Mouse (Mus musculus): ENCODE measurements around the gene Cdc42bpg. TPM values are rescaled to one million over a fixed set of nuclear protein-coding genes. Genes with fewer than 3 reads are reported as not detected.
A peak's percentile ranks its signal among the peaks of the same experiment; 100 is the strongest.

Gene Cdc42bpg
- polyA plus RNA-seq, 1 experiment from 2014 or later: 1.2 TPM

GRCm38 (mm10) chr19:6297641-6298040 is 8.6 kb upstream of the Cdc42bpg start:
- Histone ChIP-seq H3K27me3 (replicated peaks; ENCODE audit: control insufficient read depth, insufficient read depth, low read length) (no peaks in the 10 kb centered on the region), H3K4me3 (ENCODE audit: low read depth, low read length) (no peak overlapping the region), H3K4me2 (peak overlapping the region; percentile 15), H3K9me3 (ENCODE audit: control insufficient read depth, low read length) (no peaks in the 10 kb centered on the region), H3K9ac (ENCODE audit: low read depth, low read length) (peak overlapping the region; percentile 34; the same call in 1 of the 2 replicates), H3K4me1 (replicated peaks; ENCODE audit: control insufficient read depth, insufficient read depth, low read length) (peaks cover 62% of the 10 kb centered on the region), H3K36me3 (ENCODE audit: control insufficient read depth, insufficient read depth, low read length) (peaks cover 48% of the 10 kb centered on the region), H3K27ac (ENCODE audit: low read depth, low read length) (peak overlapping the region; percentile 83)
- 61% methylated on average over 9 of the region's 9 CpGs for WGBS
- DNase-seq (ENCODE audit: low spot score) (no peak), ATAC-seq (replicated peaks; ENCODE audit: low FRiP score) (peak; percentile 60)

DNA sequence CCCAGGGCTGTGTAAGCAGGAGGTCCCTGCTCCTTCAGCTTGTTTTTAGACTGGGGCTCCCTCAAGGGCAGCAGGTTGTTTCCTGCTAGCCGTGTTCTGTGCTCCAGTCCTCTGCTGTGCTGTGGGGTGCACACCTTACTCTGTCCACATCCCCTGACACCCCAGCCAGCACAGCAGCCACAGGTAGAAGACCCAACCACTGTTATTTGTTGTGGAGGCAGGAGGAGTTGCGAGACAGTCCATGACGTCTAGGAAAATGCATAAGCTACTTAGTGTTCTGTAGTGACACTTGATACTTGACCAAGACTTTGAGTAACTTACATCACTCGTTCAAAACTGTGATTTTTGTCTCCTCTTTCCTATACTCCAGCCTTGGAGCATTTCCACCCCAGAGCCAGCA is 7.3 kb upstream of the Cdc42bpg start:
- Histone ChIP-seq H3K9ac (ENCODE audit: low read depth, low read length) (peak overlapping the region; percentile 28; the same call in 1 of the 2 replicates), H3K27ac (ENCODE audit: low read depth, low read length) (peak overlapping the region; percentile 91; the same call in 1 of the 2 replicates), H3K9me3 (ENCODE audit: control insufficient read depth, low read length) (no peaks in the 10 kb centered on the region), H3K27me3 (replicated peaks; ENCODE audit: control insufficient read depth, insufficient read depth, low read length) (no peaks in the 10 kb centered on the region), H3K4me1 (replicated peaks; ENCODE audit: control insufficient read depth, insufficient read depth, low read length) (peaks cover 75% of the 10 kb centered on the region), H3K36me3 (ENCODE audit: control insufficient read depth, insufficient read depth, low read length) (peaks cover 48% of the 10 kb centered on the region), H3K4me2 (no peak overlapping the region), H3K4me3 (ENCODE audit: low read depth, low read length) (no peak overlapping the region)
- ATAC-seq (replicated peaks; ENCODE audit: low FRiP score) (no peak), DNase-seq (ENCODE audit: low spot score) (no peak)
- 80% methylated on average over 4 of the region's 4 CpGs for WGBS

DNA sequence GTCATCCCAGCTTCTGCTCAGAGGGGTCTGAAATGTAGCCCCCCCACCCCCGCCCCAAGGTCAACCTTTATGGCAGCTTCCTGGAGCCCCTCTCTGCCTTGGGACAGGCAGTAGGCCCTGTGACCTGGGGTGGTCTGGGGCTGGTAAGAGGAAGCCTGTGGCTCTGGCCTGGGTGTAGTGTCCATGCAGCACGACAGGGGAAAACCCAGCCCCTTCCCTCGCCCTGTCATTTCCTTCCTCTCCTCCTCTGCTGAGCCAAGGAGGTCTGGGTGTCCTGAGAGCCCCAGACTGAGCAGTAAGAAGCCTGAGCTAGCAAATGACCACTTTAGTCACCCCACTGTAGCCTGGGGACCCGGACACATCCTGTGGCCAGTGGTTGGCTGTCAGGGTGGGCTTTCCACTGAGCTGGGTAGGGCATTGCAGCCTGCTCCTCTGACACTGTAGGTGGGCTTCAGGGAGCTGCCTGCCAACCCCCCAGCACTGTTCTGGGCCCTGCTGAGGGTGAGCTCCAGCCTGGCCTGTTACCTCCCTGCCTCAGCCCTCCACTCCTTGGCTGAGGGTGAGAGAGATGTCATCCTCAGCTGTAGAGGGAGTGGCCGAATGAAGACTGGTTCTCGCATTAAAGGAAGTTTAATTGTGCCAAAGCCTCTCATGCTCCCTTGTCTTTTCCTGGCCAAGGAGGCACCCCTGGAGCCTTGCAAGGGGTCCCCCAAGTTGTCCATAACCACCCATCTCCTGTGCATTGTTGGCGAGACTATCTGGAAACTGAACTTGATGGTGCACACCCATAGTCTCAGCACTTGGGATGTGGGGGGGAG is 6.6 kb upstream of the Cdc42bpg start:
- 54% methylated on average over 7 of the region's 7 CpGs for WGBS
- H3K9me3 ChIP-seq (ENCODE audit: control insufficient read depth, low read length): no peaks in the 10 kb centered on the region
- 0 out of 2 replicates have a peak overlapping the region, but pooled peaks have one; percentile 7 for H3K4me3 ChIP-seq (ENCODE audit: low read depth, low read length)
- peak overlapping the region; percentile 91 for H3K27ac ChIP-seq (ENCODE audit: low read depth, low read length)
- peak overlapping the region; percentile 47 for H3K4me2 ChIP-seq
- peak overlapping the region; percentile 51 for H3K9ac ChIP-seq (ENCODE audit: low read depth, low read length)
- ATAC-seq (replicated peaks; ENCODE audit: low FRiP score) (no peak), DNase-seq (ENCODE audit: low spot score) (no peak)
- H3K27me3 ChIP-seq (replicated peaks; ENCODE audit: control insufficient read depth, insufficient read depth, low read length): no peaks in the 10 kb centered on the region
- H3K36me3 ChIP-seq (ENCODE audit: control insufficient read depth, insufficient read depth, low read length): peaks cover 47% of the 10 kb centered on the region
- peaks cover 82% of the 10 kb centered on the region for H3K4me1 ChIP-seq (replicated peaks; ENCODE audit: control insufficient read depth, insufficient read depth, low read length)

- ATAC-seq (replicated peaks; ENCODE audit: low FRiP score) (peak; percentile 74), DNase-seq (ENCODE audit: low spot score) (peak; percentile 52)
- peak overlapping the region; percentile 51 for H3K9ac ChIP-seq (ENCODE audit: low read depth, low read length)
- H3K36me3 ChIP-seq (ENCODE audit: control insufficient read depth, insufficient read depth, low read length): peaks cover 40% of the 10 kb centered on the region
- H3K4me3 ChIP-seq (ENCODE audit: low read depth, low read length): 0 out of 2 replicates have a peak overlapping the region, but pooled peaks have one; percentile 10
- H3K4me2 ChIP-seq: peak overlapping the region; percentile 47
- H3K27me3 ChIP-seq (replicated peaks; ENCODE audit: control insufficient read depth, insufficient read depth, low read length): no peaks in the 10 kb centered on the region
- peak overlapping the region; percentile 91 for H3K27ac ChIP-seq (ENCODE audit: low read depth, low read length)
- H3K4me1 ChIP-seq (replicated peaks; ENCODE audit: control insufficient read depth, insufficient read depth, low read length): peaks cover 82% of the 10 kb centered on the region
- no peaks in the 10 kb centered on the region for H3K9me3 ChIP-seq (ENCODE audit: control insufficient read depth, low read length)
- 37% methylated on average over 7 of the region's 7 CpGs for WGBS
Measured at GRCm38 (mm10) chr19:6300402-6300841, 5.8 kb upstream of the Cdc42bpg start.

- no peak for ATAC-seq (replicated peaks; ENCODE audit: low FRiP score)
- no peak overlapping the region for H3K4me2 ChIP-seq
- peaks cover 74% of the 10 kb centered on the region for H3K4me1 ChIP-seq (replicated peaks; ENCODE audit: control insufficient read depth, insufficient read depth, low read length)
Measured at GRCm38 (mm10) chr19:6302114-6302513, 4.1 kb upstream of the Cdc42bpg start.

GRCm38 (mm10) chr19:6302522-6302921 is 3.7 kb upstream of the Cdc42bpg start:
- Histone ChIP-seq H3K9ac (ENCODE audit: low read depth, low read length) (0 out of 2 replicates have a peak overlapping the region, but pooled peaks have one; percentile 10), H3K4me2 (no peak overlapping the region), H3K27ac (ENCODE audit: low read depth, low read length) (peak overlapping the region; percentile 34; the same call in 1 of the 2 replicates), H3K36me3 (ENCODE audit: control insufficient read depth, insufficient read depth, low read length) (peaks cover 20% of the 10 kb centered on the region), H3K27me3 (replicated peaks; ENCODE audit: control insufficient read depth, insufficient read depth, low read length) (no peaks in the 10 kb centered on the region), H3K4me3 (ENCODE audit: low read depth, low read length) (no peak overlapping the region), H3K9me3 (ENCODE audit: control insufficient read depth, low read length) (no peaks in the 10 kb centered on the region), H3K4me1 (replicated peaks; ENCODE audit: control insufficient read depth, insufficient read depth, low read length) (peaks cover 74% of the 10 kb centered on the region)
- 22% methylated on average over 4 of the region's 4 CpGs for WGBS
- ATAC-seq (replicated peaks; ENCODE audit: low FRiP score) (no peak), DNase-seq (ENCODE audit: low spot score) (no peak)

More at GRCm38 (mm10) chr19:6302114-6302513, 4.1 kb upstream of the Cdc42bpg start:
- Histone ChIP-seq H3K9me3 (ENCODE audit: control insufficient read depth, low read length) (no peaks in the 10 kb centered on the region), H3K4me3 (ENCODE audit: low read depth, low read length) (no peak overlapping the region), H3K36me3 (ENCODE audit: control insufficient read depth, insufficient read depth, low read length) (peaks cover 24% of the 10 kb centered on the region), H3K27ac (ENCODE audit: low read depth, low read length) (peak overlapping the region; percentile 91), H3K27me3 (replicated peaks; ENCODE audit: control insufficient read depth, insufficient read depth, low read length) (no peaks in the 10 kb centered on the region), H3K9ac (ENCODE audit: low read depth, low read length) (no peak overlapping the region)
- WGBS: 75% methylated on average over 5 of the region's 5 CpGs
- no peak for DNase-seq (ENCODE audit: low spot score)

- Histone ChIP-seq H3K27me3 (replicated peaks; ENCODE audit: control insufficient read depth, insufficient read depth, low read length) (no peaks in the 10 kb centered on the region), H3K9ac (ENCODE audit: low read depth, low read length) (no peak overlapping the region; the same call in 1 of the 2 replicates), H3K4me1 (replicated peaks; ENCODE audit: control insufficient read depth, insufficient read depth, low read length) (peaks cover 73% of the 10 kb centered on the region), H3K4me2 (no peak overlapping the region), H3K4me3 (ENCODE audit: low read depth, low read length) (no peak overlapping the region), H3K36me3 (ENCODE audit: control insufficient read depth, insufficient read depth, low read length) (peaks cover 11% of the 10 kb centered on the region; the same call in 1 of the 2 replicates), H3K27ac (ENCODE audit: low read depth, low read length) (0 out of 2 replicates have a peak overlapping the region, but pooled peaks have one; percentile 1), H3K9me3 (ENCODE audit: control insufficient read depth, low read length) (no peaks in the 10 kb centered on the region)
- DNase-seq (ENCODE audit: low spot score) (no peak), ATAC-seq (replicated peaks; ENCODE audit: low FRiP score) (no peak)
- 73% methylated on average over 6 of the region's 6 CpGs for WGBS
Measured at GRCm38 (mm10) chr19:6303831-6304230, 2.4 kb upstream of the Cdc42bpg start.

- DNase-seq (ENCODE audit: low spot score): peak; percentile 90
- H3K4me2 ChIP-seq: no peak overlapping the region
- H3K36me3 ChIP-seq (ENCODE audit: control insufficient read depth, insufficient read depth, low read length): peaks cover 2% of the 10 kb centered on the region; the same call in 1 of the 2 replicates
- peaks cover 63% of the 10 kb centered on the region for H3K4me1 ChIP-seq (replicated peaks; ENCODE audit: control insufficient read depth, insufficient read depth, low read length)
- ATAC-seq (replicated peaks; ENCODE audit: low FRiP score): peak; percentile 55
- no peak overlapping the region for H3K4me3 ChIP-seq (ENCODE audit: low read depth, low read length)
- H3K9me3 ChIP-seq (ENCODE audit: control insufficient read depth, low read length): no peaks in the 10 kb centered on the region
- peak overlapping the region; percentile 49; the same call in 1 of the 2 replicates for H3K27ac ChIP-seq (ENCODE audit: low read depth, low read length)
- 25% methylated on average over 5 of the region's 5 CpGs for WGBS
- 0 out of 2 replicates have a peak overlapping the region, but pooled peaks have one; percentile 39 for H3K9ac ChIP-seq (ENCODE audit: low read depth, low read length)
- no peaks in the 10 kb centered on the region for H3K27me3 ChIP-seq (replicated peaks; ENCODE audit: control insufficient read depth, insufficient read depth, low read length)
Measured at GRCm38 (mm10) chr19:6304787-6305516, 1.3 kb upstream of the Cdc42bpg start.
